In the genomic region with DNA sequence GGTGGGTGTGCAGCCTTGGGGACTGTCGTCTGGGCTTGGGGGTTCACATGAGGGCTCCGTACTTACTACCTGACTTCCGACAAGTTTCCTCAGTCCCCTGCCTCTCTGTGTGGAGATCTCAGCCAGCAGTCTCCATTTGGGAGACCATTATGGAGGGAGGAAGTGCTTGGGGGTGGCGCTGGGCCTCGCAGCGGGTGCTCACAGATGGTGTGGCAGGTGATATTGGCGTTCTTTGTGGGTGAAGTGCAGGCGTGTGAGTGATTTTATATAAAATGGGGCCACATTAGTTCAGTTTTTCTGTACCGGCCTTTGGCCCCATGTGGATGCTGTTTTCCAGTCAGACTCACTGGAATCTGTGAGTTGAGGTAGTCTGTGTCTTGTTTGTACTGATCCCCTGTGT, we compare ENCODE assay signal across 25 mouse cellular contexts. TPM values are rescaled to one million over a fixed set of nuclear protein-coding genes. Genes with fewer than 3 reads are reported as not detected.
DNase-seq lines count a peak whose midpoint lies in the region; ATAC-seq and TF ChIP-seq lines count a peak whose summit lies in the region.
"Had no signal": no experiment of that assay in that cellular context is flagged by ENCODE, and none has a peak within 500 bp of the region (broad histone marks: within the 10 kb centered on the region; RNA-seq: fewer than 3 reads in every experiment).

No protein-coding gene starts in this region.

- H3K9me3 ChIP-seq in heart, embryonic 14.5 days (ENCODE audit: control insufficient read depth, low read length) = peaks cover 12% of the 10 kb centered on the region; the same call in 1 of the 2 replicates
- H3K9me3 ChIP-seq in midbrain, embryonic 14.5 days (ENCODE audit: control insufficient read depth, low read length) = peaks cover 4% of the 10 kb centered on the region; the same call in 1 of the 2 replicates
- H3K9me3 ChIP-seq: forebrain, embryonic 12.5 days; hindbrain, embryonic 12.5 days; intestine, embryonic 15.5 days; lung, embryonic 15.5 days; midbrain, embryonic 10.5 days had no signal

- H3K9ac ChIP-seq in heart, embryonic 14.5 days (ENCODE audit: low read length) = no peak overlapping the region
- no peak overlapping the region for H3K9ac ChIP-seq in midbrain, embryonic 14.5 days (replicated peaks; ENCODE audit: low read length)
- H3K9ac ChIP-seq: embryonic facial prominence, embryonic 15.5 days; forebrain, embryonic 12.5 days; forebrain, postnatal 0 days; hindbrain, embryonic 12.5 days; intestine, embryonic 15.5 days; limb, embryonic 13.5 days; lung, embryonic 15.5 days had no signal

- H3K36me3 ChIP-seq in heart, embryonic 14.5 days (ENCODE audit: control insufficient read depth, insufficient read depth, low read length) = no peaks in the 10 kb centered on the region
- H3K36me3 ChIP-seq in midbrain, embryonic 14.5 days (ENCODE audit: control insufficient read depth, insufficient read depth, low read length) = no peaks in the 10 kb centered on the region
- H3K36me3 ChIP-seq: embryonic facial prominence, embryonic 10.5 days; embryonic facial prominence, embryonic 15.5 days; forebrain, embryonic 12.5 days; intestine, embryonic 15.5 days; limb, embryonic 13.5 days; lung, embryonic 15.5 days; midbrain, embryonic 10.5 days had no signal

- DNase-seq in cerebellum, adult 2 months = peak; percentile 55 to 63
- no peak for DNase-seq in cerebellum, postnatal 14 days
- no peak for DNase-seq in heart, adult 8-10 months (ENCODE audit: low spot score)
- DNase-seq in layer of hippocampus, adult 2 months (ENCODE audit: low spot score in 2 of 2) = peak in 1 of 2 experiments; percentile 56
- DNase-seq in layer of hippocampus, postnatal 10 days (ENCODE audit: low spot score in 2 of 2) = no peak
- no peak for DNase-seq in midbrain, embryonic 14.5 days
- DNase-seq: forebrain, postnatal 0 days; kidney, adult 2 months; kidney, postnatal 10 days; right cerebral cortex, postnatal 25 days; spleen, adult 18-20 months; thymus, postnatal 14 days had no signal

- TF ChIP-seq POLR2A in cerebellum, adult 2 months (IDR thresholded peaks at IDR 0.05; ENCODE audit: borderline replicate concordance, insufficient read depth, low read length) = no peak

- WGBS in cerebellum, adult 2 months = 18% methylated on average over 9 of the region's 9 CpGs
- WGBS in heart, embryonic 14.5 days = 72% methylated on average over 9 of the region's 9 CpGs
- 89% methylated on average over 9 of the region's 9 CpGs for WGBS in midbrain, embryonic 14.5 days

- H3K27ac ChIP-seq in cerebellum, adult 2 months (ENCODE audit: insufficient read depth, low read length) = no peak overlapping the region
- H3K27ac ChIP-seq in heart, embryonic 14.5 days (replicated peaks in 1 of 2; ENCODE audit: control insufficient read depth in 1 of 2, insufficient read depth in 1 of 2, low read depth in 2 of 2, low read length in 2 of 2) = peak overlapping the region; percentile 33 to 80
- H3K27ac ChIP-seq in layer of hippocampus, adult 2 months = peak overlapping the region; percentile 48; the same call in 1 of the 2 replicates
- no peak overlapping the region for H3K27ac ChIP-seq in midbrain, embryonic 14.5 days (replicated peaks; ENCODE audit: low read depth, low read length)
- H3K27ac ChIP-seq: embryonic facial prominence, embryonic 10.5 days; embryonic facial prominence, embryonic 15.5 days; forebrain, embryonic 12.5 days; hindbrain, embryonic 12.5 days; hindbrain, postnatal 0 days; intestine, embryonic 15.5 days; limb, embryonic 13.5 days; lung, embryonic 15.5 days; midbrain, embryonic 10.5 days had no signal

- no peak overlapping the region for H3K4me3 ChIP-seq in cerebellum, adult 2 months (replicated peaks; ENCODE audit: insufficient read depth, low read depth, low read length)
- H3K4me3 ChIP-seq in heart, embryonic 14.5 days (ENCODE audit: control insufficient read depth in 1 of 2, insufficient read depth in 1 of 2, low read depth in 1 of 2, low read length in 2 of 2) = no peak overlapping the region
- no peak overlapping the region for H3K4me3 ChIP-seq in layer of hippocampus, adult 2 months
- H3K4me3 ChIP-seq in midbrain, embryonic 14.5 days (replicated peaks; ENCODE audit: low read depth, low read length) = no peak overlapping the region
- H3K4me3 ChIP-seq: embryonic facial prominence, embryonic 10.5 days; embryonic facial prominence, embryonic 15.5 days; forebrain, embryonic 12.5 days; hindbrain, embryonic 12.5 days; intestine, embryonic 15.5 days; limb, embryonic 13.5 days; lung, embryonic 15.5 days; midbrain, embryonic 10.5 days had no signal

- ATAC-seq in heart, embryonic 14.5 days (ENCODE audit: insufficient number of reproducible peaks, insufficient read depth, low FRiP score, low read depth) = no peak
- no peak for ATAC-seq in midbrain, embryonic 14.5 days (ENCODE audit: low FRiP score, low TSS enrichment)
- ATAC-seq: CD4-positive, CD25-positive, alpha-beta regulatory T cell, adult 4 months; forebrain, postnatal 0 days; hindbrain, postnatal 0 days; intestine, embryonic 15.5 days; midbrain, embryonic 16.5 days had no signal

- H3K27me3 ChIP-seq in cerebellum, adult 2 months (ENCODE audit: control insufficient read depth, insufficient read depth, low read length) = no peaks in the 10 kb centered on the region
- H3K27me3 ChIP-seq in heart, embryonic 14.5 days (ENCODE audit: control insufficient read depth, insufficient read depth, low read length) = peaks cover 49% of the 10 kb centered on the region
- H3K27me3 ChIP-seq in midbrain, embryonic 14.5 days (ENCODE audit: control insufficient read depth, insufficient read depth, low read length) = no peaks in the 10 kb centered on the region
- H3K27me3 ChIP-seq: embryonic facial prominence, embryonic 15.5 days; forebrain, embryonic 12.5 days; hindbrain, embryonic 12.5 days; intestine, embryonic 15.5 days; limb, embryonic 13.5 days; lung, embryonic 15.5 days had no signal

- H3K4me2 ChIP-seq in heart, embryonic 14.5 days (ENCODE audit: low read length) = 0 out of 2 replicates have a peak overlapping the region, but pooled peaks have one; percentile 45
- no peak overlapping the region for H3K4me2 ChIP-seq in midbrain, embryonic 14.5 days (ENCODE audit: low read length)
- H3K4me2 ChIP-seq: embryonic facial prominence, embryonic 15.5 days; forebrain, embryonic 12.5 days; hindbrain, embryonic 12.5 days; intestine, embryonic 15.5 days; limb, embryonic 13.5 days; liver, embryonic 11.5 days; lung, embryonic 15.5 days had no signal

- TF ChIP-seq CTCF in cerebellum, adult 2 months (IDR thresholded peaks at IDR 0.05; ENCODE audit: borderline replicate concordance, insufficient read depth, low read depth, low read length) = no peak
- no peak for TF ChIP-seq CTCF in layer of hippocampus, adult 2 months (conservative IDR thresholded peaks at IDR 0.05)

- peaks cover 36% of the 10 kb centered on the region for H3K4me1 ChIP-seq in cerebellum, adult 2 months (ENCODE audit: control insufficient read depth, insufficient read depth, low read length)
- H3K4me1 ChIP-seq in heart, embryonic 14.5 days (ENCODE audit: control insufficient read depth in 2 of 2, insufficient read depth in 2 of 2, low read length in 2 of 2) = peaks cover 22 to 31% of the 10 kb centered on the region in 2 experiments
- no peaks in the 10 kb centered on the region for H3K4me1 ChIP-seq in midbrain, embryonic 14.5 days (ENCODE audit: control insufficient read depth, insufficient read depth, low read length)
- H3K4me1 ChIP-seq: embryonic facial prominence, embryonic 10.5 days; embryonic facial prominence, embryonic 15.5 days; forebrain, embryonic 12.5 days; intestine, embryonic 15.5 days; limb, embryonic 13.5 days; lung, embryonic 15.5 days; midbrain, embryonic 10.5 days had no signal

RNA-seq across cellular contexts. Expression of gene Dlgap4, which starts 12.6 kb away (rescaled TPM):
- polyA plus RNA-seq in cerebellum, adult 2 months (2012; rRNA removed) = 126 and 130 TPM in 2 replicates
- polyA plus RNA-seq in heart, embryonic 14.5 days (2014; fragmentation: Nextera tagmentation; extraction: Ambion mirVana) = 51.4 and 57.6 TPM in 2 replicates
- 10 to 100 TPM; 29.1 to 42.6 (median 32.1) TPM for total RNA-seq in heart, adult 8-10 months (2022)
- 100 to 1,000 TPM; 194 to 198 TPM for total RNA-seq in layer of hippocampus, adult 2 months (2021)
- total RNA-seq in layer of hippocampus, postnatal 10 days (2021) = 100 to 1,000 TPM; 220 to 257 TPM
- 272 and 276 TPM in 2 replicates for polyA plus RNA-seq in midbrain, embryonic 14.5 days (2014; fragmentation: Nextera tagmentation; extraction: Ambion mirVana)

Comparison
In these comparisons a context has a peak if more than half of its experiments do, and no peak if none do; other contexts are left out.
1. DNase-seq: peak in cerebellum, adult 2 months (2 of 2); none in cerebellum, postnatal 14 days (0 of 2), heart, adult 8-10 months (single experiment), layer of hippocampus, postnatal 10 days (0 of 2) and midbrain, embryonic 14.5 days (single experiment).
2. H3K27ac ChIP-seq: peak in heart, embryonic 14.5 days (2 of 2) and layer of hippocampus, adult 2 months (single experiment); none in cerebellum, adult 2 months (single experiment) and midbrain, embryonic 14.5 days (single experiment).
3. RNA of gene Dlgap4, which starts 12.6 kb away (total RNA-seq): 220 to 257 TPM in layer of hippocampus, postnatal 10 days and 194 to 198 TPM in layer of hippocampus, adult 2 months; 29.1 to 42.6 TPM in heart, adult 8-10 months; every median in the first group is over 4 times any median in the second.